ENCODE assay signal across 9 mouse cellular contexts in the genomic region with DNA sequence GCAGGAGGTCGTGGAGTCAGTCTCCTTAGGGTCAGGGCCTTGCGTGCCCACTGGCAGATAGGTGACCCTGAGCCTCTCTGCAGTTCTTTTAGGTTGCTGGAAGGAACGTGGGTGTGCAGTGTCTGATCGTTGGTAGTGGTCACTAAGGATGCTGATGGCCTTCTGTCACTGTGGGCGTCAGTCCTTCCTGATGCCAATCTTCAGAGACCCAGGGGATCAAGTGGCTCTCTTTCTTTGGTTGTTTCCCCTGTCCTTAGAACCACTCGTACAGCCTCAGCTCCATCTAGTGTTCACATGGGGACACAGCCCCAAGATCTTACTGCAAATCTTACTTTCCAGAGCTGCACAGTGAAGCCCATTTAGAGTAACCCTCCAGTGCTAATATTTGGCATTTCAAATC. TPM values are rescaled to one million over a fixed set of nuclear protein-coding genes. Genes with fewer than 3 reads are reported as not detected.
A peak's percentile ranks its signal among the peaks of the same experiment; 100 is the strongest.
DNase-seq lines count a peak whose midpoint lies in the region; ATAC-seq and TF ChIP-seq lines count a peak whose summit lies in the region.
"Had no signal": no experiment of that assay in that cellular context is flagged by ENCODE, and none has a peak within 500 bp of the region (broad histone marks: within the 10 kb centered on the region; RNA-seq: fewer than 3 reads in every experiment).

No protein-coding gene starts in this region.

- ATAC-seq in forebrain, embryonic 13.5 days, result peak; percentile 77
- peak; percentile 71 for ATAC-seq in hindbrain, postnatal 0 days
- 0 out of 2 replicates have a peak, but pooled peaks have one; percentile 40 for ATAC-seq in midbrain, embryonic 13.5 days

- DNase-seq in ovary, postnatal 10 days (ENCODE audit: low spot score), result peak; percentile 19
- DNase-seq in ovary, adult 18-20 months (ENCODE audit: low spot score), result no peak
- DNase-seq in c-Kit-negative CD71-positive TER-119-positive erythroid progenitor cells, embryonic 14.5 days (ENCODE audit: low read depth, low spot score), result peak; percentile 13
- DNase-seq in hindbrain, postnatal 0 days (ENCODE audit: low spot score), result peak; percentile 80
- peak; percentile 23 to 38 for DNase-seq in left cerebral cortex, postnatal 36 days (ENCODE audit: low spot score in 2 of 2)
- peak; percentile 79 for DNase-seq in splenic B cell, adult 2 months (ENCODE audit: low read depth, low spot score)

- peaks cover 7% of the 10 kb centered on the region for H3K36me3 ChIP-seq in forebrain, embryonic 13.5 days (ENCODE audit: poor library complexity, severe bottlenecking)
- peaks cover 7% of the 10 kb centered on the region; the same call in 1 of the 2 replicates for H3K36me3 ChIP-seq in hindbrain, postnatal 0 days (ENCODE audit: insufficient read depth, low read length)
- peaks cover 8% of the 10 kb centered on the region for H3K36me3 ChIP-seq in midbrain, embryonic 13.5 days
- peaks cover 1% of the 10 kb centered on the region; the same call in 1 of the 2 replicates for H3K36me3 ChIP-seq in splenic B cell, adult 2 months (ENCODE audit: control insufficient read depth, insufficient read depth, low read length, poor library complexity, severe bottlenecking)

- no peak overlapping the region for H3K27ac ChIP-seq in forebrain, embryonic 13.5 days
- H3K27ac ChIP-seq in hindbrain, postnatal 0 days, result no peak overlapping the region
- H3K27ac ChIP-seq in midbrain, embryonic 13.5 days, result no peak overlapping the region

- no peak overlapping the region for H3K4me2 ChIP-seq in forebrain, embryonic 13.5 days
- no peak overlapping the region for H3K4me2 ChIP-seq in hindbrain, postnatal 0 days (ENCODE audit: low read depth, low read length)
- H3K4me2 ChIP-seq in midbrain, embryonic 13.5 days (replicated peaks), result no peak overlapping the region

- peak; percentile 89 for TF ChIP-seq CTCF in hindbrain, postnatal 0 days (IDR thresholded peaks at IDR 0.05; ENCODE audit: low read depth)

- H3K4me1 ChIP-seq in forebrain, embryonic 13.5 days, result peaks cover 7% of the 10 kb centered on the region
- H3K4me1 ChIP-seq in hindbrain, postnatal 0 days (ENCODE audit: insufficient read depth, low read length), result peaks cover 4% of the 10 kb centered on the region; the same call in 1 of the 2 replicates
- H3K4me1 ChIP-seq in midbrain, embryonic 13.5 days (replicated peaks), result peaks cover 17% of the 10 kb centered on the region

- 42% methylated on average over 6 of the region's 6 CpGs for WGBS in forebrain, embryonic 13.5 days
- WGBS in hindbrain, postnatal 0 days, result 32% methylated on average over 6 of the region's 6 CpGs
- WGBS in midbrain, embryonic 13.5 days, result 39% methylated on average over 6 of the region's 6 CpGs

- H3K4me3 ChIP-seq in forebrain, embryonic 13.5 days, result no peak overlapping the region
- no peak overlapping the region for H3K4me3 ChIP-seq in hindbrain, postnatal 0 days (ENCODE audit: low read length)
- H3K4me3 ChIP-seq in midbrain, embryonic 13.5 days (replicated peaks), result no peak overlapping the region
- H3K4me3 ChIP-seq: erythroblast, embryonic 14.5 days had no signal

- no peaks in the 10 kb centered on the region for H3K9me3 ChIP-seq in forebrain, embryonic 13.5 days (replicated peaks)
- H3K9me3 ChIP-seq in hindbrain, postnatal 0 days (ENCODE audit: low read length), result no peaks in the 10 kb centered on the region
- no peaks in the 10 kb centered on the region for H3K9me3 ChIP-seq in midbrain, embryonic 13.5 days

- no peaks in the 10 kb centered on the region for H3K27me3 ChIP-seq in forebrain, embryonic 13.5 days
- H3K27me3 ChIP-seq in hindbrain, postnatal 0 days (ENCODE audit: insufficient read depth, low read length), result no peaks in the 10 kb centered on the region
- no peaks in the 10 kb centered on the region for H3K27me3 ChIP-seq in midbrain, embryonic 13.5 days
- no peaks in the 10 kb centered on the region for H3K27me3 ChIP-seq in splenic B cell, adult 2 months (ENCODE audit: control insufficient read depth, insufficient read depth, low read length, poor library complexity, severe bottlenecking)

- H3K9ac ChIP-seq in forebrain, embryonic 13.5 days, result no peak overlapping the region
- no peak overlapping the region for H3K9ac ChIP-seq in hindbrain, postnatal 0 days (replicated peaks; ENCODE audit: low read length)
- no peak overlapping the region for H3K9ac ChIP-seq in midbrain, embryonic 13.5 days (replicated peaks)

- intact Hi-C loops in left cerebral cortex, postnatal 36 days (cut with DNase I), result loop anchor here (1.0 kb wide), 1 partner anchor 198 kb away; no protein-coding TSS in a partner anchor

RNA-seq across cellular contexts. Expression of a gene that starts 49.1 kb away (rescaled TPM):
- 23.7 and 26.6 TPM in 2 replicates for polyA plus RNA-seq in forebrain, embryonic 13.5 days (2015; fragmentation: Nextera tagmentation; extraction: Ambion mirVana)
- total RNA-seq in hindbrain, postnatal 0 days (2014; rRNA removed), result 4.3 and 7.5 TPM in 2 replicates
- 7.1 and 7.2 TPM in 2 replicates for polyA plus RNA-seq in hindbrain, postnatal 0 days (2015; fragmentation: Nextera tagmentation; extraction: Ambion mirVana)
- 1 to 10 TPM; 5.2 to 5.9 TPM for total RNA-seq in left cerebral cortex, postnatal 36 days (2021)
- 16.6 and 18.2 TPM in 2 replicates for polyA plus RNA-seq in midbrain, embryonic 13.5 days (2015; fragmentation: Nextera tagmentation; extraction: Ambion mirVana)
